Mouse (Mus musculus) brain, embryonic 14.5 days (tissue): ENCODE data around the gene Ext2.

Experiments used
- CTCF ChIP-seq: fragments of 200-500 bp; IDR thresholded peaks from 2 replicates; pipeline ENCODE4 v1.5.1; 2012; ENCODE audit warnings: inconsistent platforms, mild to moderate bottlenecking, moderate library complexity, borderline replicate concordance; ENCODE audit not compliant: insufficient read depth, insufficient read length; ENCODE audit errors: extremely low read depth
- POLR2A ChIP-seq: fragments of 200-500 bp; IDR thresholded peaks from 2 replicates; pipeline ENCODE4 v1.6.1; 2012; ENCODE audit warnings: mild to moderate bottlenecking, inconsistent platforms, borderline replicate concordance; ENCODE audit not compliant: poor library complexity, insufficient read depth, insufficient read length, severe bottlenecking; ENCODE audit errors: extremely low read depth

DNA sequence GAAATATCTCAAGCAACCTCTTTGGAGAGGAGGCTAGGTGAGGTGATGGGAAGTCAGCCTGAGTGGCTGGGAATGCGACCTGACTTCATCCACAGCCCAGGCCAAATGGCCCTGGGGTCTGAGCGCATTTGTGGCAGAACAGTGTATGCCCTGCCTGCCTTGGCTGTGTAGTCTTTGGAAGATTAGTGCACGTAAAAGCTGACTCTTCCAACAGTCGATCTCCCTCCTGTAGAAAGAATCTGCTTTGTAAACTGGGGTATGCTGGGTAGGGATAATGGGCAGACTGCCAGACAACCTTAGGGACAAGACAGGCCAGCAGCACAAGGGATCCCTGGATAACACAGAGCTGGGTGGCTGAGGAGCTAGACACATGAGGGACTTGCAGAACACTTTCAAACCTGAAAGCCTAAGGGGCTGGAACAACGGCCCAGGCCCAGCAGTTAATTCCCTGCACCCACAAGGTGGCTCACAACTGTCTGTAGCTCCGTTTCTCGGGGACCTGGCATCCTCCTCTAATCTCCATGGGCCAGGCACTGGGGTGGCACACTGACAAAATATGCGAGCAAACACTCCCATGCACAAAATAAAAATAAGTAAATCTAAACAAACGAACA is 38.3 kb downstream of the Ext2 start:
- TF ChIP-seq CTCF (no peak), POLR2A (no peak)
